Mouse (Mus musculus) macrophage (primary cell): ENCODE data around the gene Gpr21. TPM values are rescaled to one million over a fixed set of nuclear protein-coding genes. Genes with fewer than 3 reads are reported as not detected.
"Not testable (repeated sequence)": the region's sequence is repeated elsewhere in the genome, so short reads cannot be mapped to it uniquely, and the experiment has no call there.

Experiments used
- H3K27ac ChIP-seq: fragments of 350-480 bp; formaldehyde crosslinking; 2 replicates; pipeline ENCODE4 v1.9.0; 2021
- H3K36me3 ChIP-seq: fragments of 350-480 bp; formaldehyde crosslinking; 2 replicates; pipeline ENCODE4 v1.9.0; 2021; ENCODE audit errors: inconsistent target
- H3K4me3 ChIP-seq: fragments of 350-480 bp; formaldehyde crosslinking; 2 replicates; pipeline ENCODE4 v1.9.0; 2021; ENCODE audit errors: inconsistent target
- H3K79me2 ChIP-seq: fragments of 350-480 bp; formaldehyde crosslinking; 2 replicates; pipeline ENCODE4 v1.9.0; 2021; ENCODE audit errors: inconsistent target
- WGBS: methylation state at CpG from one replicate; pipeline ENCODE4 v1.1.7; 2026; ENCODE audit warnings: inconsistent platforms; ENCODE audit not compliant: missing documents; 5-methylcytosine and 5-hydroxymethylcytosine counted together
- polyA plus RNA-seq: library from polyadenylated mRNA; stranded (reverse); fragments of 250-400 nt; gene quantifications from 3 replicates; pipeline ENCODE4 v1.2.4, GENCODE M21; 2018; ENCODE audit warnings: inconsistent platforms
- total RNA-seq, 78 experiments: library from RNA; depleted of rRNA; stranded (reverse); fragments of 250-400 nt; gene quantifications; 1 replicate in 9 of 78; 2 replicates in 24 of 78; 3 replicates in 43 of 78; 4 replicates in 2 of 78; pipeline ENCODE4 v1.2.4; 2018; ENCODE audit warnings: inconsistent platforms in 56 of 78

Gpr21 gene
- 10 to 100 TPM in 21 of 26 experiments, 1 to 10 TPM in 5; 2.9 to 26.8 (median 16.1) TPM for total RNA-seq (2018; cell fraction: chromatin; rRNA removed)
- 1 to 10 TPM in 1 of 26 experiments, under 1 TPM in 24, not detected in 1; 0.03 to 1.4 (median 0.16) TPM for total RNA-seq (2018; cell fraction: cytosol; rRNA removed)
- 10 to 100 TPM in 10 of 26 experiments, 1 to 10 TPM in 16; 3.0 to 21.7 (median 8.7) TPM for total RNA-seq (2018; cell fraction: nucleus; rRNA removed)
- 0.04 TPM in 1 of 3 replicates, not detected in the others for polyA plus RNA-seq

GRCm38 (mm10) chr2:37516030-37516710, at the start of gene Gpr21:
Gpr21 (plus strand) TSS chr2:37516332.
- peaks cover 20% of the 10 kb centered on the region; the same call in 1 of the 2 replicates for H3K36me3 ChIP-seq
- WGBS = 84% methylated on average over 11 of the region's 11 CpGs
- H3K27ac ChIP-seq = no peak within 1 kb of the TSS
- H3K4me3 ChIP-seq = no peak within 1 kb of the TSS
- H3K79me2 ChIP-seq = no peaks in the 10 kb centered on the region

- Histone ChIP-seq H3K36me3 (peaks cover 43% of the 10 kb centered on the region), H3K4me3 (no peak overlapping the region), H3K79me2 (no peaks in the 10 kb centered on the region), H3K27ac (no peak overlapping the region)
These were observed 36.6 kb upstream of the Gpr21 start for GRCm38 (mm10) chr2:37479559-37479958.

- no peak overlapping the region for H3K4me3 ChIP-seq
- 91% methylated on average over 2 of the region's 2 CpGs for WGBS
- H3K36me3 ChIP-seq = peaks cover 40% of the 10 kb centered on the region
- H3K27ac ChIP-seq = no peak overlapping the region
- no peaks in the 10 kb centered on the region for H3K79me2 ChIP-seq
These were observed 36.1 kb upstream of the Gpr21 start for GRCm38 (mm10) chr2:37480039-37480438.

GRCm38 (mm10) chr2:37484165-37484564, 32.0 kb upstream of the Gpr21 start:
- H3K4me3 ChIP-seq = no peak overlapping the region
- no peak overlapping the region for H3K27ac ChIP-seq
- 69% methylated on average over 2 of the region's 2 CpGs for WGBS
- H3K79me2 ChIP-seq = no peaks in the 10 kb centered on the region
- peaks cover 22% of the 10 kb centered on the region for H3K36me3 ChIP-seq

- H3K4me3 ChIP-seq = no peak overlapping the region
- WGBS = 92% methylated on average over 1 of the region's 1 CpGs
- no peaks in the 10 kb centered on the region for H3K79me2 ChIP-seq
- peaks cover 23% of the 10 kb centered on the region for H3K36me3 ChIP-seq
- H3K27ac ChIP-seq = no peak overlapping the region
These were observed 30.8 kb upstream of the Gpr21 start for GRCm38 (mm10) chr2:37485370-37485769.

- Histone ChIP-seq H3K36me3 (peaks cover 34% of the 10 kb centered on the region), H3K4me3 (no peak overlapping the region), H3K27ac (no peak overlapping the region), H3K79me2 (no peaks in the 10 kb centered on the region)
These were observed 29.7 kb upstream of the Gpr21 start for GRCm38 (mm10) chr2:37486408-37486807.

GRCm38 (mm10) chr2:37488956-37489355, 27.2 kb upstream of the Gpr21 start:
- Histone ChIP-seq H3K79me2 (no peaks in the 10 kb centered on the region), H3K4me3 (no peak overlapping the region), H3K27ac (no peak overlapping the region), H3K36me3 (peaks cover 48% of the 10 kb centered on the region)
- 100% methylated on average over 2 of the region's 2 CpGs for WGBS

GRCm38 (mm10) chr2:37497321-37497720, 18.8 kb upstream of the Gpr21 start:
- WGBS = 100% methylated on average over 4 of the region's 4 CpGs

GRCm38 (mm10) chr2:37505856-37506255, 10.3 kb upstream of the Gpr21 start:
- not testable (repeated sequence) for H3K27ac ChIP-seq, H3K79me2 ChIP-seq, H3K4me3 ChIP-seq
- H3K36me3 ChIP-seq = peaks cover 43% of the 10 kb centered on the region
- WGBS = 80% methylated on average over 2 of the region's 2 CpGs

More at GRCm38 (mm10) chr2:37497321-37497720, 18.8 kb upstream of the Gpr21 start:
- H3K27ac ChIP-seq = no peak overlapping the region
- H3K79me2 ChIP-seq = no peaks in the 10 kb centered on the region
- peaks cover 65% of the 10 kb centered on the region for H3K36me3 ChIP-seq
- no peak overlapping the region for H3K4me3 ChIP-seq

- Histone ChIP-seq H3K4me3 (no peak overlapping the region), H3K36me3 (peaks cover 24% of the 10 kb centered on the region), H3K79me2 (no peaks in the 10 kb centered on the region), H3K27ac (no peak overlapping the region)
- WGBS = 100% methylated on average over 4 of the region's 4 CpGs
These were observed 4.8 kb upstream of the Gpr21 start for GRCm38 (mm10) chr2:37511134-37511901.

- H3K79me2 ChIP-seq = no peaks in the 10 kb centered on the region
- H3K36me3 ChIP-seq = peaks cover 19% of the 10 kb centered on the region; the same call in 1 of the 2 replicates
- 92% methylated on average over 4 of the region's 4 CpGs for WGBS
- no peak overlapping the region for H3K4me3 ChIP-seq
- no peak overlapping the region for H3K27ac ChIP-seq
These were observed 860 bp downstream of the Gpr21 start for GRCm38 (mm10) chr2:37516922-37517462.

GRCm38 (mm10) chr2:37518561-37519285, 2.6 kb downstream of the Gpr21 start:
- H3K36me3 ChIP-seq = peaks cover 11% of the 10 kb centered on the region; the same call in 1 of the 2 replicates

GRCm38 (mm10) chr2:37519286-37519640, 3.1 kb downstream of the Gpr21 start:
- WGBS = 100% methylated on average over 1 of the region's 1 CpGs

More at GRCm38 (mm10) chr2:37518561-37519285, 2.6 kb downstream of the Gpr21 start:
- 98% methylated on average over 4 of the region's 4 CpGs for WGBS
- Histone ChIP-seq H3K4me3 (no peak overlapping the region), H3K79me2 (no peaks in the 10 kb centered on the region), H3K27ac (no peak overlapping the region)

GRCm38 (mm10) chr2:37527587-37527986, 11.5 kb downstream of the Gpr21 start:
- no peak overlapping the region for H3K4me3 ChIP-seq
- no peak overlapping the region for H3K27ac ChIP-seq
- H3K79me2 ChIP-seq = no peaks in the 10 kb centered on the region
- H3K36me3 ChIP-seq = no peaks in the 10 kb centered on the region; the same call in 1 of the 2 replicates

More at GRCm38 (mm10) chr2:37519286-37519640, 3.1 kb downstream of the Gpr21 start:
- no peaks in the 10 kb centered on the region for H3K79me2 ChIP-seq
- H3K4me3 ChIP-seq = no peak overlapping the region
- H3K36me3 ChIP-seq = peaks cover 11% of the 10 kb centered on the region; the same call in 1 of the 2 replicates
- no peak overlapping the region for H3K27ac ChIP-seq
